Mouse (Mus musculus) spleen, adult 2 months (tissue): ENCODE data around the gene Pdzrn3. TPM values are rescaled to one million over a fixed set of nuclear protein-coding genes. Genes with fewer than 3 reads are reported as not detected.

Experiments used
- DNase-seq, 2 experiments: peaks; one replicate each; pipeline versions ENCODE4 v3.0.0 to v3.0.0-alpha.2; 2012 to 2021; ENCODE audit warnings: low spot score in 2 of 2, low read depth in 1 of 2
- H3K27ac ChIP-seq: fragments of 200-500 bp; 2 replicates; pipeline ENCODE4 v1.5.1; 2012; ENCODE audit warnings: low read length, inconsistent platforms; ENCODE audit not compliant: insufficient read depth
- H3K27me3 ChIP-seq: fragments of 200-500 bp; 2 replicates; pipeline ENCODE4 v1.6.1; 2012; ENCODE audit warnings: mild to moderate bottlenecking, moderate library complexity, low read length, inconsistent platforms; ENCODE audit not compliant: control insufficient read depth, insufficient read depth
- H3K36me3 ChIP-seq: fragments of 200-500 bp; 2 replicates; pipeline ENCODE4 v1.6.1; 2012; ENCODE audit warnings: mild to moderate bottlenecking, low read length, inconsistent platforms; ENCODE audit not compliant: control insufficient read depth, insufficient read depth
- H3K4me1 ChIP-seq: fragments of 200-500 bp; 2 replicates; pipeline ENCODE4 v1.6.1; 2011; ENCODE audit warnings: inconsistent platforms; ENCODE audit not compliant: control insufficient read depth, insufficient read depth, insufficient read length
- H3K4me3 ChIP-seq: fragments of 200-500 bp; 2 replicates; pipeline ENCODE4 v1.5.1; 2011; ENCODE audit warnings: mild to moderate bottlenecking, inconsistent platforms; ENCODE audit not compliant: insufficient read depth, insufficient read length; ENCODE audit errors: extremely low read depth
- CTCF ChIP-seq: fragments of 200-500 bp; IDR thresholded peaks from 2 replicates; pipeline ENCODE4 v1.5.1; 2011; ENCODE audit warnings: mild to moderate bottlenecking, inconsistent platforms; ENCODE audit not compliant: insufficient read depth, insufficient read length, insufficient replicate concordance; ENCODE audit errors: extremely low read depth
- POLR2A ChIP-seq: fragments of 200-500 bp; IDR thresholded peaks from 2 replicates; pipeline ENCODE4 v1.6.1; 2011; ENCODE audit warnings: low read depth, low read length, inconsistent platforms
- WGBS: fragments of 180-500 bp; shearing (Covaris S2); methylation state at CpG from one replicate; pipeline ENCODE4 v1.1.7; 2018; 5-methylcytosine and 5-hydroxymethylcytosine counted together
- polyA plus RNA-seq: library from polyadenylated mRNA; depleted of rRNA; stranded (reverse); fragments of >200 nt; gene quantifications from 2 replicates; pipeline ENCODE4 v1.2.3, GENCODE M21; 2012

The Pdzrn3 gene
- polyA plus RNA-seq, 1 experiment, result 1.9 TPM

GRCm38 (mm10) chr6:101340051-101340450 is 37.6 kb downstream of the Pdzrn3 start:
- Histone ChIP-seq H3K27me3 (no peaks in the 10 kb centered on the region), H3K4me3 (no peak overlapping the region), H3K27ac (no peak overlapping the region), H3K36me3 (no peaks in the 10 kb centered on the region), H3K4me1 (no peaks in the 10 kb centered on the region)
- no peak for DNase-seq
- 92% methylated on average over 7 of the region's 7 CpGs for WGBS
- TF ChIP-seq CTCF (no peak), POLR2A (no peak)

- TF ChIP-seq POLR2A (no peak), CTCF (no peak)
- Histone ChIP-seq H3K36me3 (no peaks in the 10 kb centered on the region), H3K27ac (no peak overlapping the region), H3K27me3 (no peaks in the 10 kb centered on the region), H3K4me1 (no peaks in the 10 kb centered on the region), H3K4me3 (no peak overlapping the region)
- 92% methylated on average over 10 of the region's 10 CpGs for WGBS
- DNase-seq, result no peak
These were observed 39.7 kb downstream of the Pdzrn3 start for GRCm38 (mm10) chr6:101337842-101338528.

- H3K4me1 ChIP-seq, result no peaks in the 10 kb centered on the region
- WGBS, result 91% methylated on average over 10 of the region's 10 CpGs
- no peak overlapping the region for H3K4me3 ChIP-seq
- DNase-seq, result no peak
- TF ChIP-seq POLR2A (no peak), CTCF (no peak)
- no peak overlapping the region for H3K27ac ChIP-seq
- no peaks in the 10 kb centered on the region for H3K27me3 ChIP-seq
- no peaks in the 10 kb centered on the region for H3K36me3 ChIP-seq
These were observed 41.0 kb downstream of the Pdzrn3 start for GRCm38 (mm10) chr6:101336660-101337059.

- no peaks in the 10 kb centered on the region for H3K27me3 ChIP-seq
- no peak overlapping the region for H3K27ac ChIP-seq
- H3K4me3 ChIP-seq, result no peak overlapping the region
- no peaks in the 10 kb centered on the region for H3K4me1 ChIP-seq
- WGBS, result 66% methylated on average over 1 of the region's 1 CpGs
- H3K36me3 ChIP-seq, result no peaks in the 10 kb centered on the region
- DNase-seq, result no peak
- TF ChIP-seq CTCF (no peak), POLR2A (no peak)
These were observed 42.0 kb downstream of the Pdzrn3 start for GRCm38 (mm10) chr6:101335744-101336143.

GRCm38 (mm10) chr6:101334495-101334894 is 43.2 kb downstream of the Pdzrn3 start:
- Histone ChIP-seq H3K4me1 (no peaks in the 10 kb centered on the region), H3K36me3 (no peaks in the 10 kb centered on the region), H3K4me3 (no peak overlapping the region), H3K27ac (no peak overlapping the region), H3K27me3 (no peaks in the 10 kb centered on the region)
- no peak for DNase-seq
- TF ChIP-seq POLR2A (no peak), CTCF (no peak)
- WGBS, result 93% methylated on average over 3 of the region's 3 CpGs

GRCm38 (mm10) chr6:101330392-101330791 is 47.3 kb downstream of the Pdzrn3 start:
- H3K4me1 ChIP-seq, result no peaks in the 10 kb centered on the region
- no peak overlapping the region for H3K27ac ChIP-seq
- no peak overlapping the region for H3K4me3 ChIP-seq
- no peak for DNase-seq
- H3K27me3 ChIP-seq, result no peaks in the 10 kb centered on the region
- WGBS, result 55% methylated on average over 5 of the region's 5 CpGs
- no peak for TF ChIP-seq POLR2A
- no peaks in the 10 kb centered on the region for H3K36me3 ChIP-seq

- Histone ChIP-seq H3K36me3 (no peaks in the 10 kb centered on the region), H3K4me1 (no peaks in the 10 kb centered on the region), H3K27me3 (no peaks in the 10 kb centered on the region), H3K27ac (no peak overlapping the region), H3K4me3 (no peak overlapping the region)
- TF ChIP-seq CTCF, result no peak
- no peak for DNase-seq
- 89% methylated on average over 6 of the region's 6 CpGs for whole genome bisulfite sequencing
These were observed 48.2 kb downstream of the Pdzrn3 start for GRCm38 (mm10) chr6:101329499-101329898.
